Mouse (Mus musculus): ENCODE data around the gene Rpl23.

DNA sequence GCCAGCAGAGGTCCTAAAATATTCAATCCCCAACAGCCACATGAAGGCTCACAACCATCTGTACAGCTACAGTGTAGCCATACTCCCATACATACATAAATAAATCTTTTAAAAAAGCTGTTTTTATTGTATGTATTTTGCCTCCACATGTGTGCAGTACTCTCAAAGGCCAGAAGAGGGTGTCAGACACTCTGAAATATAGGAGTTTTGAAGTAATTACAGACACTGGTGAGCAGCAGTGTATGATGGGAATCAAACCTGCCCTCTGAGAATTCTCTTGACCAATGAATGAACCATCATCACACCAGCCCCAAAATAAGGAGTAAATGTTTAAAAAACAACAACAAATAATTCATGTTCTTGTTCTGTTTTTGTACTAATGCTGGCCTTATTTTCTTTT is 20.6 kb downstream of the Rpl23 start:
- TF ChIP-seq GATA1 (IDR thresholded peaks at IDR 0.05; ENCODE audit: low read length) = no peak
- no peak for TF ChIP-seq TAL1 (IDR thresholded peaks at IDR 0.05; ENCODE audit: low read length)
